Mouse (Mus musculus) heart, adult 8-10 months (tissue): ENCODE measurements around the gene Capn7. TPM values are rescaled to one million over a fixed set of nuclear protein-coding genes. Genes with fewer than 3 reads are reported as not detected.

ENCODE experiments used
- DNase-seq: peaks from one replicate; pipeline ENCODE4 v3.0.0; 2022; ENCODE audit warnings: low spot score
- total RNA-seq, 4 experiments: library from RNA; stranded (reverse); gene quantifications; 2 replicates each; pipeline ENCODE4 v1.2.4; 2022

Capn7 gene
- total RNA-seq, 4 experiments from 2014 or later: 31.5 to 35.4 (median 32.6) TPM

- DNase-seq: no peak
Measured at GRCm38 (mm10) chr14:31395629-31396199, 59.3 kb downstream of the Capn7 start.

- DNase-seq: no peak
Measured at GRCm38 (mm10) chr14:31396428-31396827, 60.0 kb downstream of the Capn7 start.

- no peak for DNase-seq
Measured at GRCm38 (mm10) chr14:31397353-31397752, 60.9 kb downstream of the Capn7 start.

DNA sequence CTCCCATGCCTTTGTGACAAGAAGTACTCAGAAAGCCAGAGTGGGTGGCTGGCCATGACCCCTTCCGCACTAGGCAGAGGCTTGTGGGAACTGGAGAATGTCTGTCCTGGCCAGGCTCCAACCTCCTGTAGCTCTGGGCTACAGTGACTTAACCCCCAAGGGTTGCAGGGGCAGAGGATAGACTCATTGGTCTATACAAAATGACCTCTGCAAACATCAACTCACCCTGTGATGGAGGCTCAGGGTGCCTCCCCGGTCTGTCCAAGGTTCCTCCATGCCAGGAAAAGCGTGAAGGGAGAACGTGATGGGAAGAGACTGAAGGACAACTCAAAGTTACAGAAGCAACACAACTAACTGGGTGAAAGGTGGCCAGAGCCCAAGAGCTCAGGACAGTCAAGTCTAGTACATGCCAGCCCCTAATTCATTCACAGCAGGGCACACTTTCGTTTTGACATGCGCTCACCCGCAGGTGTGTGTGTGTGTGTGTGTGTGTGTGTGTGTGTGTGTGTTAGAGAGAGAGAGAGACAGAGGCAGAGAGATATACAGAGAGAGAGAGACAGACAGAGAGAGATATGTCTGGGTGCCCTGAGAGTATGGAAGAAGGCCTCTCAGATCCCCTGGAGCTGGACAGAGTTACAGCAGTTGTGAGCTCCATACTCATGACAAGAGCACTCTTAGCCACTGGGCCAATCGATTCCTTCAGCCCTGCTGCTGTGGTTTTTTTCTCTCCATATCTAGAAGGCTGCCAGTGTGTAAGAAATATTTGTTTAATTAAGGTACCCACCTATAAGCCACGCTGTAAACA, 61.6 kb downstream of the Capn7 start:
- no peak for DNase-seq

GRCm38 (mm10) chr14:31398819-31399218, 62.4 kb downstream of the Capn7 start:
- DNase-seq: no peak

- DNase-seq: no peak
Measured at GRCm38 (mm10) chr14:31399271-31399670, 62.8 kb downstream of the Capn7 start.

- no peak for DNase-seq
Measured at GRCm38 (mm10) chr14:31400246-31400645, 63.8 kb downstream of the Capn7 start.

DNA sequence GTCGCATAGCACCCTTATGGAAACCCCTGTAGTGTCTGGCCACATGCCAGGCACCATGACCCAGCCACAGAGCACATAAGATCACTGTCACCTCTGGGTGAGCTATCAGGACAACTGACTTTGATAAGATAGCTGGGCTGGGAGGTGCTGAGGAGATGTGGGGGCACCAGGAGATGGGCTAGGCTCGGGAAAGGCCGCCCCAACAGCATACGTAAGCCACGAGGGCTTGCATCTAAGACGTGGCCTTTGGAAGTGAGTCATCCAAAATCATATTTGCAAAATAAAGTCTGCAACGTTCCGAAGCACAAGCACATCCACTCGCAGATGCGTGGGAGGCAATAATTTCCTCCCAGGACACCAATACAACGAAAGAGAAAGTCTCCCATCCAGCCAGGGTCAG, 64.5 kb downstream of the Capn7 start:
- no peak for DNase-seq

DNA sequence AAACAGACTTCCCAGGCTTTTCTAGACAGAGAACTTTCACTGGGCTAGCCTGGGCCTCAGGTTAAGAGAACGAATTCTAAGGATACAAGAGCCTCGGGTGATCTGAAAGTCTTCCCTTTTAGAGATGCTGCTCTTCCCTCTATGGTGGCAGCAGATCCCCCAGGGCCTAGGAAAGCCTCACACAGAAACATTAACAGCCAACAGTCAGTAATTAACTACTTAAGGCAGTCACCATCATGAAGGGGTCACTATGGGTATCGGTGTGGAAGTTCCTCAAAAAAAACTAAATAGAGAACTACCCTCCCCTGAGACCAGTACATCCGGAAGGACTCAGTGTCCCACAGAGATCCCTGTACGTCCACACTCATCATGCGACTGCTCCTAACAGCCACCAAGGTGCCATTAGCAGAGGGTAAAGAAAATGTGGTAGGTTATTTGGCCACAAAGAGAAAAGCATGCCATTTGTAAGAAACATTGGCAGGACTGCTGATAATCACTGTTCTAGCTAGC, 65.5 kb downstream of the Capn7 start:
- DNase-seq: no peak

GRCm38 (mm10) chr14:31402693-31403092, 66.3 kb downstream of the Capn7 start:
- DNase-seq: no peak

DNA sequence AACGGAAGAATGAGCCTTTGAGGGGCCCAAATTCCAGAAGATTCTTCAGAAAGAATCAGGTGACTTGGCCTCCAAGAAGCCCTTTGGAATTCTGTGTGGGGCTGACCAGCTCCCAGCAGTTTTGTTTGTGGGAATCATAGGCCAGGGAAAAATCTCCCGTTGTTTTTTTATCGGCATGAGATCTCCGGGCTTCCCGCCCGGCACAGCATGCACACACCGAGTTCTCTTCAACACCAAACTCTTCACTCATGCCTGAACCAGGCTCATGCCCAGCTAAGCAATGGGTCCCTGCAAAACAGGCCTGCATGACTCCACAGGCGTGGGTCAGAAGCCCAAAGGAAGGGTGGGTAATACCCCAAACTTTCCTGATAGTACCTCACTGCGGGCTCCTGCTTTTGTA, 67.1 kb downstream of the Capn7 start:
- DNase-seq: no peak

- no peak for DNase-seq
Measured at GRCm38 (mm10) chr14:31403995-31404394, 67.6 kb downstream of the Capn7 start.

DNA sequence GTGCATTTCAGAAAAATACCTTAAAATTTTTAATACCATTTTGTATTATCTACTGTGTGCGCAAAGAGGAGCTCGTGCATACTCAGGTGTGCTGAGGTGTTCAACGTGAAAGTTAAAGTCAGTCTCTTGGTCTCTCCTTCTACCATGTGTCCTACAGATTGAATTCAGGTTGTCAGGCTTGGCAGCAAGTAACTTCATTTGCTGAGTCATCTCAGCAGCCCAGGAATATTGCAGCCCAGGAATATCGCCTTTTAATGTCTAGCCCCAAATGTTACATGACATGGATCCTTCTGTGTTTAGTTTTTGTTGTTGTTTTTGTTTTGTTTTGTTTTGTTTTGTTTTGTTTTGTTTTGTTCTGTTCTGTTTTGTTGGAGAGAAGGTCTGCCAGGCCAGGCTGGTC, 68.2 kb downstream of the Capn7 start:
- DNase-seq: no peak

- no peak for DNase-seq
Measured at GRCm38 (mm10) chr14:31405652-31406051, 69.2 kb downstream of the Capn7 start.

- no peak for DNase-seq
Measured at GRCm38 (mm10) chr14:31406154-31406810, 69.8 kb downstream of the Capn7 start.

DNA sequence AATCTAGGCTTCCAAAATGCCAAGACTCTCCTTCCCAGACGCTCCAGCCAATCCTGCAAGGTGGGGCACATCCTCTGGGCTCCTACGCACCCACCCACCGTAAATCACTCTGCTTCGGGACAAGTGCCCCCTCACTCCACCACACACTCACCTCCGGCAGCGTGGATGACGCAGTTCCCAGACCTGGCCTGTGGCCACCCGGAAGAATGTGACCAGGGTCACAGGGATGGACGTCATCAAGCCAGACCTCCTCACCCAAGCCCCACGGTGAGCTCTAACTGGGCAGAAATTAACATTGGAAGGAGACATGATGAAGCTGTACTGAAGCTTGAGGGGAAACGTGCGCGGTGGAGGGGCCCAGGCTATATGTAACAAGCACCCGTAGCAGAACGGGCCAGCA, 70.8 kb downstream of the Capn7 start:
- no peak for DNase-seq

DNA sequence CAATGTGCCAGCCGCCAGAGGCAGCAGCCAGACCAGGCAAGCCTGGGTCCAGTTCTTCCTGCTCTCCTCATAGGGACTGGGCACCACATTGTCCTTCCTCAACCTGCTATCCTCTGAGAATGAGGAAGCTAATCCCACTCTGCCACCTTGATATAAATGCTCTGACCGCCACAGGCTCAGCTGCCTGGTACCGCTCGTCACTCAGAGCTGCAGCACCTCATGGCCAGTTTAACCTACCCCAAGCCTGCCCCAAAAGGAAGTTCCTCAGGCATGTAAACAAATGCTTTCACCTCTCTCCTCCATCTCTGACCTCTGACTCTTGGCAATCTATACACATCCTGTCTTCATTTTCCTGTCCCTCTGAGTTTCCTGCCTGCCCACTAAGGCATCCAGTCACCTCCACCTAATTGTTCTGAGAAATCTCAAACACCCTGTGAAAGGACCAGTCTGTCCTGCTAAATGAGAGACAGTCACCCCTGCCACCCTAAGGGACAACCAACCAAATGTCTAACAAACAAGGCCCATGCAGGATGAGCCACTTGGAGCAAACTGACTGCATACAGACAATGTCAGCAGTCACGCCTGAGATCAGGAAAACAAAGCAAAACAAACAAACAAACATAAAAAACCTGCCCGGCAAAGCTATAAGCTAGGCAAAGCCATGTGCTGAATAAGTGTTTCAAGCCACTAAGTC, 71.6 kb downstream of the Capn7 start:
- peak; percentile 67 for DNase-seq

- DNase-seq: no peak
Measured at GRCm38 (mm10) chr14:31408666-31409065, 72.2 kb downstream of the Capn7 start.

DNA sequence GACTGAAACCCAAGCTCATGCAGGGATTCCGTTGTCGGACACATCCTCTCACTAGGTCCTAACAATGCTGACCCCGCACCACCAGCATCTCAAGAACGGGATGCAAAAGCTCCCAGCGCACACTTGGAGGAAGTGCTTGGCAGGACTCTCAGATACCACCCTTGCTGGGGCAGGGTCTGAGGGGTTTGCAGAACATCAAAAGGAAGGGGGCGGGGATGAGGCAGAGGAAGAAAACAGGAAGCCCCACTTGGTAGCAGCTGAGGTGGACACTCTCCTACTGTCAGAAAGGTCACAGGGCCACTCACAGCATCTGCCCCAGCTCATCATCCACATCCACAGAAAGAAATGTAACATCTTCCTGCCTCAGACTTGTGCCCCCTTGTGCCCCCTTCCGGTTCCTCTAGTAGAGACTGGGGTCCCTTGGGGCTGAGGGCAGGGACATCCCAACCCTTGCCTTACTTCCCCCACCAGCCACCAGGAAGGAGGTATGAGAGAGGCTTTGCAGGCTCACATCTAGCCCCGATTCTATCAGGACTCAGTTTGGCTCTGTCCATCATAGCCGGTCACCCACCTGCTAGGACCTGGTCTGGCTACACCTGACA, 73.8 kb downstream of the Capn7 start:
- DNase-seq: no peak

GRCm38 (mm10) chr14:31410737-31411136, 74.3 kb downstream of the Capn7 start:
- no peak for DNase-seq

DNA sequence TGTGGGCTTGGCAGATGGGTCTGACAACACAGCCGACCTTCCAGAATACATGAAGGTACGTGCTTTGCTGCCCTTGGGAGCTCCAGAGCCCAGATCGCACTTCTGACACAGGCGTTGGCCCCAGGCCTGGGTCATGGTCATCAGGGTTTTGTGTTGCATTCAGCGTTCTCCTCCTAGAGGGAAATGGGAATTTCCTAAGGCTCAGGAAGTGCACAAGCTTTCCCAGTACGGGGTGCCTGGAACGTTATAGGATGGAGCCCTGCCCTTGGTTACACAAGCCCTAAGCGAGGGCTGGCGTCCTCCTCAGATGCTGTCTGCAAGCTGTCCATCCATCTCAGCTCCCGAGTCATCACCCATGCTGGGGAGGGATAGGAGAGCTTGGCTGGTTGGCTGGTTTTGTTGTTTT, 76.2 kb downstream of the Capn7 start:
- DNase-seq: peak; percentile 71
